Mouse (Mus musculus) MEL (cell line): ENCODE data around the gene Ano2. TPM values are rescaled to one million over a fixed set of nuclear protein-coding genes. Genes with fewer than 3 reads are reported as not detected.

Experiments
- DNase-seq: peaks from one replicate; pipeline ENCODE4 v3.0.0; 2011; ENCODE audit warnings: low read depth, low spot score
- H3K27ac ChIP-seq: 2 replicates; pipeline ENCODE4 v1.5.1; 2012; ENCODE audit warnings: low read depth, mild to moderate bottlenecking, control low read depth, low read length, moderate library complexity; ENCODE audit not compliant: control insufficient read depth
- H3K27me3 ChIP-seq, 2 experiments: fragments of 150-350 bp in 1 of 2; sonication (generic) in 1 of 2; 2 replicates each; pipeline ENCODE4 v1.6.1; 2012; ENCODE audit warnings: low read length in 2 of 2, mild to moderate bottlenecking in 2 of 2, improper control_type of control experiment in 1 of 2, moderate library complexity in 1 of 2; ENCODE audit not compliant: insufficient read depth in 2 of 2, control insufficient read depth in 1 of 2
- H3K36me3 ChIP-seq, 2 experiments: 2 replicates each; pipeline ENCODE4 v1.6.1; 2012 to 2014; ENCODE audit warnings: low read length in 2 of 2, improper control_type of control experiment in 1 of 2, inconsistent platforms in 1 of 2, mild to moderate bottlenecking in 1 of 2; ENCODE audit not compliant: insufficient read depth in 2 of 2, control insufficient read depth in 1 of 2
- H3K4me1 ChIP-seq, 2 experiments: fragments of 150-350 bp in 1 of 2; sonication (generic) in 1 of 2; 2 replicates each; pipeline ENCODE4 v1.6.1; 2012; ENCODE audit warnings: low read length in 2 of 2, improper control_type of control experiment in 1 of 2, mild to moderate bottlenecking in 1 of 2; ENCODE audit not compliant: insufficient read depth in 2 of 2, control insufficient read depth in 1 of 2
- H3K4me3 ChIP-seq, 2 experiments: fragments of 150-350 bp in 1 of 2; sonication (generic) in 1 of 2; 2 replicates each; pipeline ENCODE4 v1.5.1; 2012; ENCODE audit warnings: low read depth in 2 of 2, low read length in 2 of 2, mild to moderate bottlenecking in 2 of 2, moderate library complexity in 2 of 2, control low read depth in 1 of 2, improper control_type of control experiment in 1 of 2; ENCODE audit not compliant: control insufficient read depth in 1 of 2, insufficient read depth in 1 of 2
- H3K79me2 ChIP-seq: 2 replicates; pipeline ENCODE4 v1.6.1; 2012; ENCODE audit warnings: mild to moderate bottlenecking, low read length, moderate library complexity; ENCODE audit not compliant: control insufficient read depth, poor library complexity, insufficient read depth
- H3K9ac ChIP-seq: 2 replicates; pipeline ENCODE4 v1.6.1; 2012; ENCODE audit warnings: low read depth, mild to moderate bottlenecking, control low read depth, low read length, moderate library complexity; ENCODE audit not compliant: control insufficient read depth, poor library complexity, severe bottlenecking
- H3K9me3 ChIP-seq: fragments of 150-350 bp; sonication (generic); replicated peaks from 2 replicates; pipeline ENCODE4 v1.6.1; 2012; ENCODE audit warnings: mild to moderate bottlenecking, low read length, improper control_type of control experiment, moderate library complexity; ENCODE audit not compliant: insufficient read depth
- BHLHE40 ChIP-seq: IDR thresholded peaks from 2 replicates; pipeline ENCODE4 v1.6.1; 2012; ENCODE audit warnings: low read depth, mild to moderate bottlenecking, inconsistent platforms, low read length, improper control_type of control experiment, borderline replicate concordance
- CHD1 ChIP-seq: IDR thresholded peaks from 2 replicates; pipeline ENCODE4 v1.6.1; 2012; ENCODE audit warnings: low read depth, mild to moderate bottlenecking, inconsistent platforms, low read length, improper control_type of control experiment
- CHD2 ChIP-seq: IDR thresholded peaks from 2 replicates; pipeline ENCODE4 v1.6.1; 2011; ENCODE audit warnings: low read length, improper control_type of control experiment
- CTCF ChIP-seq, 3 experiments: IDR thresholded peaks in 2 of 3; conservative IDR thresholded peaks in 1 of 3; 2 replicates each; pipeline ENCODE4 v1.5.1; 2011 to 2012; ENCODE audit warnings: low read length in 3 of 3, low read depth in 2 of 3, mild to moderate bottlenecking in 2 of 3, improper control_type of control experiment in 1 of 3, inconsistent platforms in 1 of 3, mixed read lengths in 1 of 3, moderate library complexity in 1 of 3; ENCODE audit not compliant: control insufficient read depth in 1 of 3, insufficient read depth in 1 of 3, poor library complexity in 1 of 3, severe bottlenecking in 1 of 3
- E2F4 ChIP-seq: IDR thresholded peaks from 2 replicates; pipeline ENCODE4 v1.6.1; 2011; ENCODE audit warnings: low read depth, low read length, improper control_type of control experiment, borderline replicate concordance
- EP300 ChIP-seq, 2 experiments: IDR thresholded peaks; 2 replicates each; pipeline ENCODE4 v1.6.1; 2011; ENCODE audit warnings: improper control_type of control experiment in 2 of 2, low read length in 2 of 2, low read depth in 1 of 2, mild to moderate bottlenecking in 1 of 2
- ETS1 ChIP-seq: IDR thresholded peaks from 2 replicates; pipeline ENCODE4 v1.6.1; 2012; ENCODE audit warnings: low read depth, mild to moderate bottlenecking, inconsistent platforms, low read length, improper control_type of control experiment, moderate library complexity
- GABPA ChIP-seq: IDR thresholded peaks from 2 replicates; pipeline ENCODE4 v1.6.1; 2012; ENCODE audit warnings: low read depth, mild to moderate bottlenecking, inconsistent platforms, low read length, improper control_type of control experiment, moderate library complexity
- GATA1 ChIP-seq: IDR thresholded peaks from 2 replicates; pipeline ENCODE4 v1.6.1; 2011; ENCODE audit warnings: low read depth, low read length, improper control_type of control experiment
- HCFC1 ChIP-seq: IDR thresholded peaks from 2 replicates; pipeline ENCODE4 v1.6.1; 2012; ENCODE audit warnings: low read depth, mild to moderate bottlenecking, inconsistent platforms, low read length, improper control_type of control experiment, moderate library complexity
- JUND ChIP-seq: IDR thresholded peaks from 2 replicates; pipeline ENCODE4 v1.6.1; 2011; ENCODE audit warnings: low read depth, mild to moderate bottlenecking, improper control_type of control experiment, low read length
- MAFK ChIP-seq: IDR thresholded peaks from 2 replicates; pipeline ENCODE4 v1.6.1; 2011; ENCODE audit warnings: low read depth, mild to moderate bottlenecking, low read length, improper control_type of control experiment, borderline replicate concordance
- MAX ChIP-seq: IDR thresholded peaks from 2 replicates; pipeline ENCODE4 v1.6.1; 2011; ENCODE audit warnings: low read length, improper control_type of control experiment
- MXI1 ChIP-seq: IDR thresholded peaks from 2 replicates; pipeline ENCODE4 v1.6.1; 2011; ENCODE audit warnings: mild to moderate bottlenecking, low read depth, low read length, improper control_type of control experiment
- MYB ChIP-seq: IDR thresholded peaks from 2 replicates; pipeline ENCODE4 v1.6.1; 2011; ENCODE audit warnings: mild to moderate bottlenecking, low read depth, low read length, improper control_type of control experiment
- MYC ChIP-seq: IDR thresholded peaks from 2 replicates; pipeline ENCODE4 v1.6.1; 2011; ENCODE audit warnings: low read depth, mild to moderate bottlenecking, low read length, improper control_type of control experiment, moderate library complexity
- NELFE ChIP-seq: IDR thresholded peaks from 2 replicates; pipeline ENCODE4 v1.6.1; 2011; ENCODE audit warnings: low read depth, low read length, improper control_type of control experiment
- NRF1 ChIP-seq: IDR thresholded peaks from 2 replicates; pipeline ENCODE4 v1.6.1; 2014; ENCODE audit warnings: low read depth, mild to moderate bottlenecking, inconsistent platforms, low read length, improper control_type of control experiment, moderate library complexity; ENCODE audit not compliant: poor library complexity, insufficient read depth, severe bottlenecking
- POLR2A ChIP-seq, 2 experiments: IDR thresholded peaks; 2 replicates each; pipeline ENCODE4 v1.6.1; 2011 to 2012; ENCODE audit warnings: low read length in 2 of 2, mild to moderate bottlenecking in 2 of 2, control low read depth in 1 of 2, improper control_type of control experiment in 1 of 2, low read depth in 1 of 2, moderate library complexity in 1 of 2; ENCODE audit not compliant: control insufficient read depth in 1 of 2, insufficient read depth in 1 of 2, poor library complexity in 1 of 2
- POLR2AphosphoS2 ChIP-seq: IDR thresholded peaks from 2 replicates; pipeline ENCODE4 v1.6.1; 2011; ENCODE audit warnings: low read length, improper control_type of control experiment
- POLR2AphosphoS5 ChIP-seq: IDR thresholded peaks from 2 replicates; pipeline ENCODE4 v1.6.1; 2012; ENCODE audit warnings: low read depth, borderline replicate concordance, mild to moderate bottlenecking, inconsistent platforms, low read length, moderate library complexity, mixed read lengths
- RAD21 ChIP-seq: IDR thresholded peaks from 2 replicates; pipeline ENCODE4 v1.6.1; 2011; ENCODE audit warnings: mild to moderate bottlenecking, low read depth, low read length, improper control_type of control experiment
- SIN3A ChIP-seq: IDR thresholded peaks from 2 replicates; pipeline ENCODE4 v1.6.1; 2012; ENCODE audit warnings: low read length, improper control_type of control experiment, inconsistent platforms
- TAL1 ChIP-seq: IDR thresholded peaks from 2 replicates; pipeline ENCODE4 v1.6.1; 2012; ENCODE audit warnings: mild to moderate bottlenecking, inconsistent platforms, low read length, moderate library complexity, mixed read lengths
- TBP ChIP-seq: IDR thresholded peaks from 2 replicates; pipeline ENCODE4 v1.8.0; 2011; ENCODE audit warnings: low read depth, low read length, improper control_type of control experiment
- UBTF ChIP-seq: IDR thresholded peaks from 2 replicates; pipeline ENCODE4 v1.6.1; 2012; ENCODE audit warnings: low read depth, mild to moderate bottlenecking, inconsistent platforms, low read length, improper control_type of control experiment, moderate library complexity, borderline replicate concordance; ENCODE audit not compliant: insufficient read depth
- ZC3H11A ChIP-seq: IDR thresholded peaks from 2 replicates; pipeline ENCODE4 v1.6.1; 2012; ENCODE audit warnings: low read depth, mild to moderate bottlenecking, inconsistent platforms, low read length, improper control_type of control experiment
- ZKSCAN1 ChIP-seq: IDR thresholded peaks from 2 replicates; pipeline ENCODE4 v1.6.1; 2012; ENCODE audit warnings: low read depth, mild to moderate bottlenecking, inconsistent platforms, low read length, improper control_type of control experiment, moderate library complexity
- polyA plus RNA-seq, 2 experiments: library from polyadenylated mRNA; stranded (reverse) in 1 of 2; unstranded in 1 of 2; fragments of >175 nt in 1 of 2; fragments of >200 nt in 1 of 2; gene quantifications; 2 replicates each; pipeline versions ENCODE4 v1.2.1 to v1.2.4; 2012; ENCODE audit warnings: low replicate concordance in 2 of 2, low read depth in 1 of 2; ENCODE audit not compliant: insufficient read length in 2 of 2, insufficient read depth in 1 of 2, missing spikeins in 1 of 2
- total RNA-seq: library from RNA; depleted of rRNA; stranded (reverse); fragments of 300-350 nt; gene quantifications from 2 replicates; pipeline ENCODE4 v1.2.3, GENCODE M21; 2012

The Ano2 gene
- total and polyA plus RNA-seq, 3 experiments: not detected

DNA sequence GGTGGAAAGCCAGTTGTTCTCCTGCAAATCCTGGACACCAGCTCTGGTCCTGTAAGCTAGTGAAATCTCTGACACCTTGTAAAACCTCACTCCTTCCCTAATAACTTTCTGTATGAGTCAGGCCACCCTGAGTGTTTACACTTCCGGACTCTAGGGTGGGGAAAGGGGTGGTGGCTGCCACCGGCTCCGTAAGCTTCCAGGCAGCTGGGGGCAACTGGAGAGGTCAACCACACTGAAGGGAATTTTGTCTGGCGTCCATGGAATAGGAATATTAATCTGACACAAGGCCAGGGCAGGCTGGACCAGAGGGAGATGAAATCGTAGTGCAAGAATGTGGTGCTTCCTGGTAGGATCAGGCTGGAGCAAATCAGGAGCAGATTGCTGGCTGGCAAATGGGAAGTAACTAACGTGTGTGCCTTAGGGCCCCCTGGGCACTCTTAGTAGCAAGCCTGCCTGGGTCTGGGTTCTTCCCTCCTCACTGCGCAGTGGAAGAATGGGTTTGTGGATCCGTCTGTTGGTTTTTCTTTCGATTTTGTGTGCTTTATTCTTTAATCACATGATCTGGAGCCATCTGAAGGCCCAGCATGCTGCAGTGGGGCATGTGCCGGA lies 57.2 kb downstream of the Ano2 start (continued):
- TF ChIP-seq CTCF (IDR thresholded peaks at IDR 0.05 in 2 of 3, conservative IDR thresholded peaks at IDR 0.05 in 1 of 3; ENCODE audit: control insufficient read depth in 1 of 3, insufficient read depth in 1 of 3, low read depth in 2 of 3, low read length in 3 of 3, poor library complexity in 1 of 3, severe bottlenecking in 1 of 3): no peak
- TF ChIP-seq CHD2: no peak
- TF ChIP-seq ZC3H11A: no peak

- DNase-seq: no peak
- Histone ChIP-seq H3K9ac (no peak overlapping the region), H3K4me1 (no peaks in the 10 kb centered on the region), H3K27ac (no peak overlapping the region), H3K4me3 (no peak overlapping the region), H3K9me3 (no peaks in the 10 kb centered on the region), H3K36me3 (no peaks in the 10 kb centered on the region), H3K79me2 (no peaks in the 10 kb centered on the region), H3K27me3 (no peaks in the 10 kb centered on the region)
- TF ChIP-seq TBP: no peak
- TF ChIP-seq NELFE: no peak
- TF ChIP-seq TAL1: no peak
- no peak for TF ChIP-seq MYC
- TF ChIP-seq MAX: no peak
- TF ChIP-seq RAD21: no peak
- no peak for TF ChIP-seq NRF1
- TF ChIP-seq UBTF: no peak
- TF ChIP-seq, all 39 proteins: peak for 0
Measured at GRCm38 (mm10) chr6:125748646-125749045, 58.4 kb downstream of the Ano2 start.

- no peak for DNase-seq
- TF ChIP-seq GATA1 (no peak), MXI1 (no peak), RAD21 (no peak), GABPA (no peak), POLR2AphosphoS5 (no peak), SIN3A (no peak), MYB (no peak), TBP (no peak), HCFC1 (no peak), POLR2A (IDR thresholded peaks at IDR 0.05; ENCODE audit: control insufficient read depth in 1 of 2, insufficient read depth in 1 of 2, low read depth in 1 of 2, low read length in 2 of 2, poor library complexity in 1 of 2) (no peak), CHD1 (no peak), EP300 (IDR thresholded peaks at IDR 0.05; ENCODE audit: low read depth in 1 of 2, low read length in 2 of 2) (no peak), BHLHE40 (no peak), JUND (no peak), MAFK (no peak), ZKSCAN1 (no peak), E2F4 (no peak), TAL1 (no peak), ETS1 (no peak), POLR2AphosphoS2 (no peak)
- Histone ChIP-seq H3K27me3 (no peaks in the 10 kb centered on the region), H3K27ac (no peak overlapping the region), H3K79me2 (no peaks in the 10 kb centered on the region), H3K4me1 (no peaks in the 10 kb centered on the region), H3K9ac (no peak overlapping the region), H3K9me3 (no peaks in the 10 kb centered on the region), H3K4me3 (no peak overlapping the region), H3K36me3 (no peaks in the 10 kb centered on the region)
Measured at GRCm38 (mm10) chr6:125762851-125763519, 72.8 kb downstream of the Ano2 start.
